Mouse (Mus musculus): ENCODE measurements around the gene Fam189a2.

Gene Fam189a2

DNA sequence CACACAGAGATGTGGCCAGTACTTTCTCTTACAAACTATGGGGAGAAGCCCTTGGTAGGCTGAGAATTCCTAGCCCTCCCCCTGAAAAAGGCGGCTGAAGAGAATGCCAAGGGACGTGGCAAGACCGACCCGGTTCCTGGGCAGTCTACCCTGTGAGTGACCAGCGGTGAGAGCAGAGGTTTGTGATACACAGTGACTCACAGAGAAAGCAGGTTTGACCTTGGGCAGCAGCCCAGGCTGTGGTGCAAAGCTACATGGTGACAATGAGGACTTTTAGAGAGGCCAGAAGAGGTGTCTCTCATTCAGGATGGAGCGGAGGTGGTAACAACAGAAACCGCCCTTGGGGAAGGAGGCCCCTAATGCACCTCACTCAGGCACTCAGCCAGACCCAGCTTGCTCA, 59.4 kb downstream of the Fam189a2 start:
- no peak for DNase-seq (ENCODE audit: low spot score)

DNA sequence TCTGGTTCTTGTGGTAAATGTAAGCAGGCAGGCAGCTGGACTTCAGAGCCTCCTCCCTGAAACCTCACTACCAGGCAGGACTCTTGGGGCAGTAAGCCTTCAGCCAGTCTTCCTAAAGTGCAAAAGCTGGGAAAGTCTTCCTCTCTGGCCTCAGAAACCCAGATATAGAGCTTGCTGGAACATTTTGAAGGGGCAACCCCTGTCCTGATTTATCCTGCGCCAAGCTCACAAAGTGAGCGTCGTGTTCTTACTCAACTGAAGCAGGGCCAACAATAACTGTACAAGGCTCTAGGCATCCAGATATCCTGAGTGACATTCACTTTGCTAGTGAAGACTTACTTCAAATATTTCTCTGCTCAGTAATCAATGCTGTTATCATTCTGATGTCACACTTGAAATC, 60.4 kb downstream of the Fam189a2 start:
- no peak for DNase-seq (ENCODE audit: low spot score)

DNA sequence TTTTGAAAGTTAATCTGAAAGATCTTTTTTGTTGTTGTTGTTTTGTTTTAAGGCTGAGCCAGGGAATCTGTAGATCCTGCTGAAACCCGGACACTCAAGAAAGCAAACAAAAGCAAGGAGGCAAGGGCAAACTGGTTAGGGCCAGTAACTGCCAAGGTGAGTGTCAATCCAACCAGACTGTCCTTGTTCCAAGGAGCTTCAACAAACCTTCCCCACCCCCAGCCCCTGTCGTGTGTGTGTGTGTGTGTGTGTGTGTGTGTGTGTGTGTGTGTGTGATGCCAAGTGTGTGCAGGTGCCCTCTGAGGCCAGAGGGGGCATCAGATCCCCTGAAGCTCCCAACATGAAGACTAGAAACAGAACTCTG, 62.0 kb downstream of the Fam189a2 start:
- no peak for DNase-seq (ENCODE audit: low spot score)

- DNase-seq (ENCODE audit: low spot score): no peak
These were observed 62.5 kb downstream of the Fam189a2 start for GRCm38 (mm10) chr19:23968125-23968861.

- DNase-seq (ENCODE audit: low spot score): no peak
These were observed 63.7 kb downstream of the Fam189a2 start for GRCm38 (mm10) chr19:23967156-23967555.

DNA sequence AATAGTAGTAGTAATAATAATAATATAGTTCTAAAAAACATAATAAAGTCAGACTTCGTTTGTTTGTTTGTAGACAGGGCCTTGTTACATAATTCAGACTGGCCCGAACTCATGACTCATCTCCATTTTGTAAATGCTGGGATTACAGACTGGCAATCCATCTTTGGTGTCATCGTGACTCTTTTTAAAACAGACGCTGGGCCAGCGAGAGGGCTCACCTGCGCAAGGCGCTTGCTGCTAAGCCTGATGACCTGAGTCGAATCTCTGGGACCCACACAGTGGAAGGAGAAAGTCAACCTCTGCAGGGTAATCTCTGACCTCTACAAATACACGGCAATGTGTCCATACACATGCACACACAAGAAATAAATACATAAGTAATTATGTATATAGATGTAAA, 64.4 kb downstream of the Fam189a2 start:
- no peak for DNase-seq (ENCODE audit: low spot score)

DNA sequence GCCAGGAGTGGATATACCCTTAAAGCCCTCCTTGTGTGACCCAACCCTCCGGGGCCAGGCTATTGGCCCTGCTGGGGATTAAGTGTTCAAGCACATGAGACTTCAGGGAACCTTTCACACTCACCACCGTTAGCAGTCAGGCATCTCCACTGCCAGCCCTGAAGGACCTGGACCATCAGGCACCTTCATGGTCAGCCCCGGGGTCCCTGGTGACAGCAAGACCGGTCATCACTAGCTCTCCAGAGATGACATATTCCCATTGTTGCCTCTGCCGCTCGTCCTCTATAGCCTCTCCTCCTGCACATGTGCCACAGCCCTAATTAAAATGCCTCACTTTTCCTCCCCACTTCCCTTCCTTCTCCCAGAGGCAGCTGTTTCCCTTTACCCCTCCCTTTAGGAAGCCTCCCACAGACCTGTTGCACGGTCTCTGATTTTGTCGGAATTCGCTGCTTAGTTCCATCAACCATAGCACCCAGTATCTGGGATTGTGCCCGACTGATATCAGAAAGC, 66.4 kb downstream of the Fam189a2 start:
- DNase-seq (ENCODE audit: low spot score): no peak

GRCm38 (mm10) chr19:23961516-23961915, 69.3 kb downstream of the Fam189a2 start:
- peak; percentile 72 for DNase-seq (ENCODE audit: low spot score)

DNA sequence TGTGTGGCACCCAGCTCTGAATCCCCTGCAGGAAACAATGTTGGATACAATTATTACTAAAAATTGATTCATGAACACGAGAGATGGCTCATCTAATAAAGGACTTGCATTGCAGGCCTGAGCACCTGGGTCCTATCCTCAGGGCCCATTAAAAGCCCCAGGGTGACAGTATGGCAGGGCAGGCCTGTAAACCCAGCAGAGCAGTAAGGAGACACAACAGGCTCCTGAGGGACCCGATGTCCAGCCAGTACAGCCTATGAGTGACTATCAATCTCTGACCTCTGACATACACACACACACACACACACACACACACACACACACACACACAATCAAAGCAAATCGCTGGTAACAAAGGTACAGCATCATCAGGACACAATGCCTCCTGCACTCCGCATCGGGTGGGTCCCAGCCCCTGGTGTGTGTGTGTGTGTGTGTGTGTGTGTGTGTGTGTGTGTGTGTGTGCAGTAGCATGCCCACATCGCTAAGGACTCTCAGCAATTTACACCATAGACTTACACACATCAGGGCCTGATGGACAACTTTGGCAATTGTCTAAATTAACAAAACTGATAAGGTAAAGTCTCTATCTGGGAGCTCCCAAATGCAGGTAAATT, 69.9 kb downstream of the Fam189a2 start:
- no peak for DNase-seq (ENCODE audit: low spot score)

- DNase-seq (ENCODE audit: low spot score): no peak
These were observed 70.5 kb downstream of the Fam189a2 start for GRCm38 (mm10) chr19:23960275-23960674.

- no peak for DNase-seq (ENCODE audit: low spot score)
These were observed 70.9 kb downstream of the Fam189a2 start for GRCm38 (mm10) chr19:23959870-23960269.

GRCm38 (mm10) chr19:23958925-23959324, 71.9 kb downstream of the Fam189a2 start:
- DNase-seq (ENCODE audit: low spot score): peak; percentile 58

- DNase-seq (ENCODE audit: low spot score): no peak
These were observed 73.3 kb downstream of the Fam189a2 start for GRCm38 (mm10) chr19:23957563-23957962.

- DNase-seq (ENCODE audit: low spot score): no peak
These were observed 74.4 kb downstream of the Fam189a2 start for GRCm38 (mm10) chr19:23956299-23956975.

DNA sequence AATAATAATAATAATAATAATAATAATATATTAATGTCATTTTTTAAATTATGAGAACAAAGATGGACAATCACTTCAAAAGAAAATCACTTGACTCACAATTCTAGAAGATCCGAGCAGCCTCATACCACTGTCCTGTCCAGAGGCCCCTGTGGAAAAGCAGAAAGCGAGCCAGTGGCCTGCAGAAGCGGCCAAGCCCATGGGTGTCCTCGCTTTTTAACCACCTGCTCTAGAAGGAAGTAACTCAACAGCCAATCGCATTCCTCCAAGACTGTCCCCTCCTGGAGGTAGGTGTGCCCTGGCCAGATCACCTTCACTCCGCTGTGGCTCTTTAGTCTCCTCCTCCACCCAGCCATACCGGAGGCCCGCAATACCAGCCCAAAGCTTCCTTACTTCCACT, 75.4 kb downstream of the Fam189a2 start:
- no peak for DNase-seq (ENCODE audit: low spot score)

GRCm38 (mm10) chr19:23948301-23949000, 82.4 kb downstream of the Fam189a2 start:
- peak; percentile 24 for DNase-seq (ENCODE audit: low spot score)

DNA sequence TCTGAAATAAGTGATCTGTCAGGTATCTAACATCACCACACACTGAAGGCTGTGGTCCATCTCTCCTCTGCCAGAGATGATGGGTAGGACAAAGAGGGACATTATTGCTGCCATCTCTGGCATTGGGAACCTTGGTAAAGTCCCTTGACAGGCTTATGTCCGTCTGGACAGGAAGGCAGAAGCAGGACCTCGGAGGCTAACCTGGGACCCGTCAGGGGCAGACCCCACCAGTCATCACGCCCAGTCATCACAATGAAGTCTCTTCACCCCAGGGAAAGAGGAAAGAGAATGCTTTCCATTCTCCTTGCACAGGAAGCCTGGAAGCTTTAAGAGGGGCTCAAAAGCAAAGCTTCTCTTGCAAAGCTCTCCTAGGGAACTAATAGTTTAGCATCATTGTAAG, 82.9 kb downstream of the Fam189a2 start:
- no peak for DNase-seq (ENCODE audit: low spot score)

DNA sequence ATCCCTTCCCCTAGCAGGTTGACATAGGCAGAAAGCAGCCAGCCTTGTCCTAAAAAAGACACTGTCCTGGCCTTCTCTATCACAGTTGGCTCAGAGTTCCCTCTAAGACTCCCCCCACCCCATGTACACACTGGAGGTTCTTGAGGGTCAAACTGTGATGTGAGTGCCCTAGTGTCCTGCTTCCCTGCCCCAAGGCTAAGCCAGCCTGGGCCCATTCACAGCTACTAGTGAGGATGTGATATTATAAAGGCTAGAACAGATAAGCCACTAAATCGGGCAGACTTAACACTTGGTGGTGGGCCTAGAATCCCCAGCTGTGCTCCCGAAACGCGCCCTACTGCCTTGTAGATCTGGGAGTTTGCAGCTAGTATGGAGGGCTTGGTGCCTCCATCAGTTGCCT, 84.1 kb downstream of the Fam189a2 start:
- DNase-seq (ENCODE audit: low spot score): no peak

DNA sequence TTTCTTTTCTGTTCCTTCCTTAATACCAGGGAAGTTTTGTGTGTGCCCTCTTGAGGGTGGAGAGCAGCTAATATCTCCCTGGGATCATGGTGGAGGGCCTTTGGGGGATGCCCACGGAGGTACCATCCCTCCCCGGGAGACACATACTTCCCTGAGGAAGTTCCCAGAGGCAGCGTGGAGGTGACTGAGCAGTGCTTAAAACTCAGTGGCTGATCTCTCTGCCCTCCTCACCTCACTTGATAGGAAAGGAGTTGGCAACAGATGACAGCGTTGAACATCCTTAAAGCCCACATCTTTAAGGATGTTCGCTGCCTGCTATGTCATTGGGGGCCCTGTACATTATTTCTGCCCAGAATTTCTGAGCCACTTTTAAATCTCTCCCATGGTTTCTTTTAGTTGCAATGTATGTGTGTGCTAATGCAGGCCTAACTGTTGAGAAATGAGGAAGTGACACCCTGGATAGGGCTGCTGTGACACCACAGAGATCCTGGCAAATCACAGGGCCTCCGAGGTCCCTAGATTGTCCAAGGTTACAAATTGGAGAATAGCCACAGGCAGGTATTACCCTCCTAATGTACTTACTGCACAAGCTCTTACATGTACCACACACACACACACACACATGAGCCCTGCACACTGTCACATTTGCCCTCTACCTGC, 84.7 kb downstream of the Fam189a2 start:
- no peak for DNase-seq (ENCODE audit: low spot score)

GRCm38 (mm10) chr19:23942886-23943285, 87.9 kb downstream of the Fam189a2 start:
- no peak for DNase-seq (ENCODE audit: low spot score)

- DNase-seq (ENCODE audit: low spot score): no peak
These were observed 89.3 kb downstream of the Fam189a2 start for GRCm38 (mm10) chr19:23941422-23941949.

GRCm38 (mm10) chr19:23930826-23931225, 100.0 kb downstream of the Fam189a2 start:
- DNase-seq (ENCODE audit: low spot score): no peak
